In the genomic region with DNA sequence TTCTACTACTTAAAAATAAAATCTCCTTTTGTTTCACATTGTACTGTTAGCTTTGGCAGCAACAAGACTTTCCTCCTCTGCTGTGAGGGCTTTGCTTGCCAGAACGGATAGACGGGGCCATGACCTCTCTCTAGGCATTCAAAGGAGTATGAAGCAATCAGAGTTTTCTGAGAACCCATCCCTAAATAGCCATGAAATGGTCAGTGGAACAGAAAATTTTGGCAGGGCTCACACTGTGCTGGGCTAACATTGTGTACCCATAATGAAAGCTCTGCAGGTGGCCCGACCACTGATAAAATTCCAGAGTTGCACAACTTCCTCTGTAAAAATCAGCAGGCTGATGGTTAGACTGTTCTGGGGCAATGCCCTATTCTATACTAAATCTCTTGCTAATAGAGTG, we compare ENCODE assay signal across 8 mouse cellular contexts. TPM values are rescaled to one million over a fixed set of nuclear protein-coding genes. Genes with fewer than 3 reads are reported as not detected.
A peak's percentile ranks its signal among the peaks of the same experiment; 100 is the strongest.
DNase-seq lines count a peak whose midpoint lies in the region; ATAC-seq and TF ChIP-seq lines count a peak whose summit lies in the region.

No protein-coding gene starts in this region.

- no peaks in the 10 kb centered on the region for H3K27me3 ChIP-seq in kidney, embryonic 15.5 days
- no peaks in the 10 kb centered on the region for H3K27me3 ChIP-seq in intestine, embryonic 15.5 days (replicated peaks)
- no peaks in the 10 kb centered on the region for H3K27me3 ChIP-seq in liver, embryonic 12.5 days (replicated peaks)
- no peaks in the 10 kb centered on the region for H3K27me3 ChIP-seq in midbrain, postnatal 0 days (ENCODE audit: insufficient read depth, low read length)

- no peak overlapping the region for H3K27ac ChIP-seq in kidney, embryonic 15.5 days
- no peak overlapping the region for H3K27ac ChIP-seq in intestine, embryonic 15.5 days
- H3K27ac ChIP-seq in liver, embryonic 12.5 days: no peak overlapping the region
- no peak overlapping the region for H3K27ac ChIP-seq in midbrain, postnatal 0 days (ENCODE audit: low read depth, low read length)

- no peaks in the 10 kb centered on the region for H3K4me1 ChIP-seq in kidney, embryonic 15.5 days
- no peaks in the 10 kb centered on the region for H3K4me1 ChIP-seq in intestine, embryonic 15.5 days (replicated peaks)
- H3K4me1 ChIP-seq in liver, embryonic 12.5 days: no peaks in the 10 kb centered on the region
- H3K4me1 ChIP-seq in midbrain, postnatal 0 days (ENCODE audit: insufficient read depth, low read length): no peaks in the 10 kb centered on the region

- H3K4me2 ChIP-seq in kidney, embryonic 15.5 days: no peak overlapping the region
- H3K4me2 ChIP-seq in intestine, embryonic 15.5 days (replicated peaks): no peak overlapping the region
- H3K4me2 ChIP-seq in liver, embryonic 12.5 days: no peak overlapping the region
- H3K4me2 ChIP-seq in midbrain, postnatal 0 days (ENCODE audit: low read depth, low read length, poor library complexity, severe bottlenecking): no peak overlapping the region

- H3K9me3 ChIP-seq in kidney, embryonic 15.5 days (replicated peaks): no peaks in the 10 kb centered on the region
- no peaks in the 10 kb centered on the region for H3K9me3 ChIP-seq in intestine, embryonic 15.5 days
- H3K9me3 ChIP-seq in liver, embryonic 12.5 days (replicated peaks): no peaks in the 10 kb centered on the region
- no peaks in the 10 kb centered on the region for H3K9me3 ChIP-seq in midbrain, postnatal 0 days (ENCODE audit: low read length)

- no peak overlapping the region for H3K4me3 ChIP-seq in kidney, embryonic 15.5 days (replicated peaks)
- H3K4me3 ChIP-seq in intestine, embryonic 15.5 days (replicated peaks): no peak overlapping the region
- no peak overlapping the region for H3K4me3 ChIP-seq in liver, embryonic 12.5 days
- no peak overlapping the region for H3K4me3 ChIP-seq in midbrain, postnatal 0 days (ENCODE audit: low read depth, low read length)

- no peaks in the 10 kb centered on the region for H3K36me3 ChIP-seq in kidney, embryonic 15.5 days
- H3K36me3 ChIP-seq in intestine, embryonic 15.5 days: no peaks in the 10 kb centered on the region
- H3K36me3 ChIP-seq in liver, embryonic 12.5 days: no peaks in the 10 kb centered on the region
- no peaks in the 10 kb centered on the region for H3K36me3 ChIP-seq in midbrain, postnatal 0 days (ENCODE audit: insufficient read depth, low read length)

- H3K9ac ChIP-seq in kidney, embryonic 15.5 days: no peak overlapping the region
- no peak overlapping the region for H3K9ac ChIP-seq in intestine, embryonic 15.5 days
- no peak overlapping the region for H3K9ac ChIP-seq in liver, embryonic 12.5 days
- no peak overlapping the region for H3K9ac ChIP-seq in midbrain, postnatal 0 days (replicated peaks; ENCODE audit: low read length, poor library complexity, severe bottlenecking)

- whole genome bisulfite sequencing in kidney, embryonic 15.5 days: 46% methylated on average over 3 of the region's 3 CpGs
- WGBS in intestine, embryonic 15.5 days: 60% methylated on average over 3 of the region's 3 CpGs
- WGBS in liver, embryonic 12.5 days (ENCODE audit: insufficient replicate concordance): 34% methylated on average over 3 of the region's 3 CpGs
- 20% methylated on average over 3 of the region's 3 CpGs for WGBS in midbrain, postnatal 0 days

- no peak for TF ChIP-seq CTCF in midbrain, postnatal 0 days (IDR thresholded peaks at IDR 0.05)

- peak; percentile 63 for DNase-seq in kidney, adult 18-20 months
- DNase-seq in embryo, embryonic 10.5 days (ENCODE audit: low spot score): peak; percentile 65
- peak; percentile 83 for DNase-seq in gonadal fat pad, adult 2 months (ENCODE audit: low read depth)
- peak; percentile 72 for DNase-seq in midbrain, postnatal 0 days (ENCODE audit: low spot score)
- DNase-seq in spleen, postnatal 14 days (ENCODE audit: low spot score in 2 of 2): no peak

- no peak; the same call in 1 of the 2 replicates for ATAC-seq in kidney, embryonic 15.5 days (replicated peaks; ENCODE audit: low FRiP score)
- peak; percentile 31; the same call in 1 of the 2 replicates for ATAC-seq in intestine, embryonic 15.5 days
- peak; percentile 84 for ATAC-seq in liver, embryonic 12.5 days
- ATAC-seq in midbrain, postnatal 0 days (ENCODE audit: low FRiP score): no peak

RNA-seq across cellular contexts. Expression of gene Cp, which starts 3.0 kb away (rescaled TPM):
- 1.4 and 2.4 TPM in 2 replicates for polyA plus RNA-seq in kidney, embryonic 15.5 days (2015; fragmentation: Nextera tagmentation; extraction: Ambion mirVana)
- polyA plus RNA-seq in gonadal fat pad, adult 2 months (2012; rRNA removed): 53.9 and 70.7 TPM in 2 replicates
- 1.1 and 1.5 TPM in 2 replicates for polyA plus RNA-seq in intestine, embryonic 15.5 days (2015; fragmentation: Nextera tagmentation; extraction: Ambion mirVana)
- polyA plus RNA-seq in liver, embryonic 12.5 days (2016; fragmentation: Nextera tagmentation; extraction: Ambion mirVana): 0.68 and 0.77 TPM in 2 replicates
- total RNA-seq in midbrain, postnatal 0 days (2014; rRNA removed): 13.3 and 28.3 TPM in 2 replicates
- polyA plus RNA-seq in midbrain, postnatal 0 days (2015; fragmentation: Nextera tagmentation; extraction: Ambion mirVana): 11.8 and 12.2 TPM in 2 replicates

Comparison
In these comparisons a context has a peak if more than half of its experiments do, and no peak if none do; other contexts are left out.
1. DNase-seq: peak in kidney, adult 18-20 months (single experiment), embryo, embryonic 10.5 days (single experiment), gonadal fat pad, adult 2 months (single experiment) and midbrain, postnatal 0 days (single experiment); none in spleen, postnatal 14 days (0 of 2).
2. ATAC-seq: peak in intestine, embryonic 15.5 days (single experiment) and liver, embryonic 12.5 days (single experiment); none in kidney, embryonic 15.5 days (single experiment) and midbrain, postnatal 0 days (single experiment).